Mouse (Mus musculus): ENCODE results near the gene Mmp28.

The Mmp28 gene

GRCm38 (mm10) chr11:83403787-83404186, 59.1 kb downstream of the Mmp28 start:
- DNase-seq (ENCODE audit: low spot score): no peak

- DNase-seq (ENCODE audit: low spot score): no peak
These were observed 64.1 kb downstream of the Mmp28 start for GRCm38 (mm10) chr11:83398724-83399123.

- no peak for DNase-seq (ENCODE audit: low spot score)
These were observed 65.2 kb downstream of the Mmp28 start for GRCm38 (mm10) chr11:83397626-83398025.

- no peak for DNase-seq (ENCODE audit: low spot score)
These were observed 68.0 kb downstream of the Mmp28 start for GRCm38 (mm10) chr11:83394802-83395439.

- peak; percentile 71 for DNase-seq (ENCODE audit: low spot score)
These were observed 69.8 kb downstream of the Mmp28 start for GRCm38 (mm10) chr11:83393062-83393461.

Measured in left cerebral cortex, adult 11 months (tissue).